Mouse (Mus musculus) ovary, adult 10 weeks (tissue): Measurements from ENCODE around the gene Treh. TPM values are rescaled to one million over a fixed set of nuclear protein-coding genes. Genes with fewer than 3 reads are reported as not detected.

Experiments
- polyA plus RNA-seq: library from polyadenylated mRNA; stranded (reverse); fragments of 350-450 nt; fragmentation: Illumina TruSeq; extraction: RNeasy Lipid Tissue Mini Kit (QIAGEN cat#74804); gene quantifications from one replicate; pipeline ENCODE4 v1.2.3, GENCODE M21; 2014

The Treh gene
- not detected for polyA plus RNA-seq

DNA sequence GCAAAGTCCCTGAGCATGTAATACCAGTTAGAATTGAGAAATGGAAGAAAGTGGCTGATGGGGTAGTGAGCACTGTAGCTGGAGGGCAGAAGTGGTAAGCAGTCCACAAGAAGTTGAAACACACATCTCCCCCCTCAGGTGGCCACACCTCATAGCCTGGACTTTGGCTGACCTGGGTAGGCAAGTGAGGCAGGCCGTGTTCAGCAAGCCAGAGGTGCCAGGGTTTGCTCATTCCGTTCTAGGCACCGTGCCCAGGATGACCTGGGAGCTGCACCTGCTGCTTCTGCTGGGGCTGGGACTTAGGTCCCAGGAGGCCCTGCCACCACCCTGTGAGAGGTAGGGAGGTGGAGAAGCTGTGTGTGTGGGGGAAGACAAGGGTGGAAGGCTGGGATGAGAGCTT is at the start of gene Treh:
Treh (plus strand) TSS at position 229 of the 400 bp plus-strand sequence.

DNA sequence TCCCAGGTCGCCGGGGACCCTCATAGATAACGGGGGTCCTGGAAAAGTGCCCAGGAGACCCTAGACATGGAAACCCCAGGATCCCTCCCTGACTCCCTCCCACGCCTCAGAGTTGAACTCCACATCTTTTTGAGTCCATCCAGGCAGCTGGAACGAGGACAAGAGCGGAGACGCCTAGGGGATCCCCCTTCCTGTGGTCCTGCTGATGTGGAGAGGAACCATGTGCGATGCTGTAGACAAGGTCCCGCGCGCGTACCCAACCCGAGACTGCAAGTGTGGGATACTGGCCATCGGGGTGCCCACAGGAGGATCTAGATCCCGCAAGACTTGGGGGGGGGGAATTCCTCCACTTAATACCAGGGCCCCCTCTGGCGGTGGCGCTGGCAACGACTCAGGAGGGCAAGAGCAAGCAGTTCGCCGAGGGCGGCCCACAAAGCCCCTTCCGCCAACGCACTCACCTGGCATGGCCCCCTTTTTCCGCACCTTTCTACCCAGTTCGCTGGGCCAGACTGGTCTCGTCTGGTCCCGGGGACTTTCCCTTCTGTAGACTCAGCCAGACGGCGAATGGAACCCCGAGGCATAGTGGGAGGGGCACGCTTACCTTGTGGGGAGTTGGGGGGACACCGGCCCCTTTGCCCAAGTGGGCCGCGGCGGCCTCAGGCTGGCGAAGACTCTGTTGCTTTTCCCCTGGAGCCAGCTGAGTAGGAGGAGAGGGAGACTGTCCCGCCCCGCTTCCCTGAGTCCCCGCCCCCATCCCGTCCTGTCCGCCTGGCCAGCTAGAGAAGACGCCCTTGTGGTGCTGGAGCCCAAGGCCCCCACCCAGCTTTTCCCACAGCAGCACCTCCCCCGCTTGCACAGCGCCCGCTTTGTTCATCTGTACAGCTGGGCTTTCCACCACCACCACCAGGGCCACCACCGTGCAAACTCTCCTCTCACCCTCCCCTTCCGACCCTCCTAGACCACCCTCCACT is 61.8 kb downstream of the Treh start, which contains the start of gene Phldb1:
Phldb1 (minus strand) TSS at position 675 of the 971 bp plus-strand sequence.

Other genes starting within 250 kb of the Treh start
- gene Foxr1, start 232.1 kb upstream of the Treh start, polyA plus RNA-seq = 0.54 TPM
- not detected for gene Upk2, start 218.3 kb upstream of the Treh start, polyA plus RNA-seq
- 2.6 TPM for gene Bcl9l, start 190.4 kb upstream of the Treh start, polyA plus RNA-seq
- not detected for gene Cxcr5, start 111.4 kb upstream of the Treh start, polyA plus RNA-seq
- gene Ddx6, start 68.3 kb upstream of the Treh start, polyA plus RNA-seq = 406 TPM
- gene Phldb1, start 62.0 kb downstream of the Treh start, polyA plus RNA-seq = 0.71 TPM
- 372 TPM for gene Arcn1, start 94.6 kb downstream of the Treh start, polyA plus RNA-seq
- 29.9 TPM for gene Ift46, start 94.7 kb downstream of the Treh start, polyA plus RNA-seq
- gene Tmem25, start 126.1 kb downstream of the Treh start, polyA plus RNA-seq = 0.91 TPM
- gene Ttc36, start 129.8 kb downstream of the Treh start, polyA plus RNA-seq = not detected
- gene Kmt2a, start 208.1 kb downstream of the Treh start, polyA plus RNA-seq = 41.2 TPM
- 284 TPM for gene Atp5l, start 247.5 kb downstream of the Treh start, polyA plus RNA-seq